8 mouse cellular contexts compared by ENCODE assay signal in the genomic region with DNA sequence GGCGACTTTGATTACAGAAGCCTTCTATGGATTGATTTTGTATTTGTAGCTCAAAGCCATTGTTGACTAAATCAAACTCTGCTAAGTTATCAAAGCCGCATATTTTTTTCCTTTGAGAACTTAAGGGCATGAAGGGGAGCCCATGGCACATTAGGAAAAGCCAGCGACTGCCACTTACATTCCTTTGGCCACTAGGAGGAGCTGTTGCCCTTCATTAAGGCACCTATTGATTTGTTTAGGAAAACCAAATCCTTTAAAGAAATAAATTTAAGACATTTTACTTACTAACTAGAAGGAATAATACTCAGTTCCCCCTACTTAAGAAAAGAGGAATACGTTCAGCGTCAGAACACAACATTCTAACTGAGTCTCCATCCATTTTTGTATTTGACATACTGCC.
DNase-seq lines count a peak whose midpoint lies in the region; ATAC-seq and TF ChIP-seq lines count a peak whose summit lies in the region.

No protein-coding gene starts in this region.

- peak; percentile 56 for DNase-seq in gastrocnemius, adult 2 months
- no peak for DNase-seq in gastrocnemius, adult 8-10 months (ENCODE audit: low spot score in 2 of 2)
- peak; percentile 81 for DNase-seq in CD4-positive, CD25-positive, alpha-beta regulatory T cell, adult 2 months (ENCODE audit: low read depth, low spot score)
- peak; percentile 89 for DNase-seq in brain, adult 2 months (ENCODE audit: low read depth, low spot score)
- peak; percentile 72 to 79 for DNase-seq in kidney, postnatal 4 days
- peak; percentile 78 for DNase-seq in lung, postnatal 10 days

- no peaks in the 10 kb centered on the region for H3K27me3 ChIP-seq in small intestine, adult 2 months (ENCODE audit: control insufficient read depth, insufficient read depth, low read length)

- no peak overlapping the region for H3K4me3 ChIP-seq in gastrocnemius, adult 2 months
- no peak overlapping the region for H3K4me3 ChIP-seq in small intestine, adult 2 months (ENCODE audit: low read depth, low read length)

- 0 out of 2 replicates have a peak, but pooled peaks have one; percentile 55 for ATAC-seq in erythroid progenitor cell, adult 5-6 weeks (replicated peaks; ENCODE audit: low FRiP score, poor library complexity, severe bottlenecking)

- peaks cover 27% of the 10 kb centered on the region for H3K36me3 ChIP-seq in small intestine, adult 2 months (ENCODE audit: control insufficient read depth, insufficient read depth, low read length)

- no peak for TF ChIP-seq POLR2A in small intestine, adult 2 months (IDR thresholded peaks at IDR 0.05; ENCODE audit: low read depth, low read length)

- peak; percentile 95 for TF ChIP-seq CTCF in gastrocnemius, adult 2 months (IDR thresholded peaks at IDR 0.05)
- TF ChIP-seq CTCF in small intestine, adult 2 months (IDR thresholded peaks at IDR 0.05; ENCODE audit: extremely low read depth, insufficient read length, insufficient replicate concordance, low read depth, low read length), result peak; percentile 68; the same call in 1 of the 2 replicates

- intact Hi-C loops in gastrocnemius, adult 2 months (cut with DNase I), result loop anchor here (1.0 to 5.0 kb wide), 3 partner anchors 267 to 549 kb away; no protein-coding TSS in a partner anchor

- H3K4me1 ChIP-seq in small intestine, adult 2 months (ENCODE audit: control insufficient read depth, insufficient read depth, insufficient read length, low read length), result peaks cover 5% of the 10 kb centered on the region; the same call in 1 of the 2 replicates

- H3K27ac ChIP-seq in gastrocnemius, adult 2 months, result no peak overlapping the region
- no peak overlapping the region for H3K27ac ChIP-seq in small intestine, adult 2 months (ENCODE audit: insufficient read depth, low read depth, low read length)

- WGBS in small intestine, adult 2 months, result 39% methylated on average over 5 of the region's 5 CpGs

Comparison
In these comparisons a context has a peak if more than half of its experiments do, and no peak if none do; other contexts are left out.
1. DNase-seq: peak in gastrocnemius, adult 2 months (single experiment), CD4-positive, CD25-positive, alpha-beta regulatory T cell, adult 2 months (single experiment), brain, adult 2 months (single experiment), kidney, postnatal 4 days (2 of 2) and lung, postnatal 10 days (single experiment); none in gastrocnemius, adult 8-10 months (0 of 2).